Mouse (Mus musculus): ENCODE results near the gene Phf23. TPM values are rescaled to one million over a fixed set of nuclear protein-coding genes. Genes with fewer than 3 reads are reported as not detected.

The Phf23 gene
- polyA plus RNA-seq, 1 experiment from 2014 or later, result 96.2 TPM

- H3K27me3 ChIP-seq (ENCODE audit: poor library complexity, severe bottlenecking), result no peaks in the 10 kb centered on the region
- peak overlapping the region; percentile 99 for H3K4me3 ChIP-seq
- under 1% methylated on average over 39 of the region's 60 CpGs for WGBS
- no peaks in the 10 kb centered on the region for H3K9me3 ChIP-seq
- H3K36me3 ChIP-seq (replicated peaks), result peaks cover 66% of the 10 kb centered on the region
- peaks cover 38% of the 10 kb centered on the region for H3K4me1 ChIP-seq
- peak; percentile 99 for DNase-seq (ENCODE audit: extremely low spot score, low spot score)
- peak overlapping the region; percentile 99 for H3K27ac ChIP-seq
Observed at GRCm38 (mm10) chr11:69980196-69981140, 15.1 kb upstream of the Phf23 start.

DNA sequence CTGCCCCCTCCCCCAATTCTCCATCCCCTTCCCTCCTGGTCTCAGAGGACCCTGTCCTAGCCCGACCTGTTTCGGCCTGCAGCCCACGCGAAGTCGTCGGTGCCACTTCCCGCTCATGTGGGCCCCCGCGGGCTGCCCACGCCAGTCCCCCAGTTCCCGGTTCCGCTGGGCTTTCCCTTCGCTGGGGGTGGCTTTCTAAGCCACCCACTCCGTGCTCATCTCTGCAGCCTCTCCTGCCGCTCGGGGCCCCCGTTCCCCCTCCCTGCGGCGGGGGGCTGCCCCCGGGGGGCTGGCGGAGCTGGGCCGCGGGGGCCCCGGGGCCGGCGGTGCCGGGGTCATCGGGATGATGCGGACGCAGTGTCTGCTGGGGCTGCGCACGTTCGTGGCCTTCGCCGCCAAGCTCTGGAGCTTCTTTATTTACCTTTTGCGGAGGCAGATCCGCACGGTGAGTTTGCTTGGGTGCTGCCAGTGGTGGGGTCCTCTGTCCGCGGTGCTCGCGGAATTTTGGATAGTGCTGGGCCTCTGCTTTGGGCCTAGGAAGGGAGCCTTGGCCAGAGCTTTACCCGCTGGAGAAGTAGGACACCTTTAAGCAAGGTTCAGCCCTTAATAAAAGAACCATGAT lies 14.3 kb upstream of the Phf23 start, which contains the start of gene Ctdnep1:
Gene Ctdnep1 (plus strand): TSS at position 16 of the 622 bp plus-strand sequence.
- Histone ChIP-seq H3K27me3 (ENCODE audit: poor library complexity, severe bottlenecking) (no peaks in the 10 kb centered on the region), H3K9me3 (no peaks in the 10 kb centered on the region), H3K36me3 (replicated peaks) (peaks cover 64% of the 10 kb centered on the region), H3K27ac (peak within 1 kb of the TSS; percentile 99), H3K4me1 (peaks cover 38% of the 10 kb centered on the region), H3K4me3 (peak within 1 kb of the TSS; percentile 99)
- DNase-seq (ENCODE audit: extremely low spot score, low spot score), result peak; percentile 44
- WGBS, result under 1% methylated on average over 43 of the region's 43 CpGs

GRCm38 (mm10) chr11:69982225-69982624 lies 13.4 kb upstream of the Phf23 start, which contains the start of gene Elp5:
Gene Elp5 (minus strand): TSS chr11:69982517.
- peak within 1 kb of the TSS; percentile 99 for H3K27ac ChIP-seq
- H3K36me3 ChIP-seq (replicated peaks), result peaks cover 64% of the 10 kb centered on the region
- H3K9me3 ChIP-seq, result no peaks in the 10 kb centered on the region
- peaks cover 38% of the 10 kb centered on the region for H3K4me1 ChIP-seq
- 67% methylated on average over 8 of the region's 8 CpGs for WGBS
- peak within 1 kb of the TSS; percentile 99 for H3K4me3 ChIP-seq
- H3K27me3 ChIP-seq (ENCODE audit: poor library complexity, severe bottlenecking), result no peaks in the 10 kb centered on the region
- no peak for DNase-seq (ENCODE audit: extremely low spot score, low spot score)

- peaks cover 38% of the 10 kb centered on the region for H3K4me1 ChIP-seq
- DNase-seq (ENCODE audit: extremely low spot score, low spot score), result no peak
- 50% methylated on average over 5 of the region's 5 CpGs for WGBS
- H3K36me3 ChIP-seq (replicated peaks), result peaks cover 64% of the 10 kb centered on the region
- H3K27me3 ChIP-seq (ENCODE audit: poor library complexity, severe bottlenecking), result no peaks in the 10 kb centered on the region
- H3K9me3 ChIP-seq, result no peaks in the 10 kb centered on the region
- peak overlapping the region; percentile 99 for H3K27ac ChIP-seq
- H3K4me3 ChIP-seq, result peak overlapping the region; percentile 99
Observed at GRCm38 (mm10) chr11:69982877-69983276, 12.7 kb upstream of the Phf23 start.

DNA sequence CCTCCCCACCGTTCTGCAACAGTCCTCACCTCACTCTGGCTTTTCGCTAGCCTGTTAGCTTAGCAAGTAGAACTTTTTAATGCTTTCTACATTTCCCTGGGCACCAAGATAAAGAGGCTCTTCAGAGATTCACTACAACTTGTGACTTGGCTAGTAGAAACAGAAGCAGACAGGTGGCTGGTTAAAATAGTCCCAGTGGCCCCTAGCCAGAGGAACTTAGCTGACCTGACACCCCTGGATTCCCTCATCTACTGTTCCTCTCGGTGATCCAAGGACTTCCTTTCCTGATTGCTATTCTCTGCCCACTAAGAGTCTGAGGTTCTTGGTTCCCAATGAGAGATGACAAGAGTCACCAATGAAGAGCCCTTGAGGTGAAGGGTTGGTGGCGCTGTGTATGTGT lies 12.2 kb upstream of the Phf23 start:
- DNase-seq (ENCODE audit: extremely low spot score, low spot score), result no peak
- Histone ChIP-seq H3K4me1 (peaks cover 38% of the 10 kb centered on the region), H3K27ac (peak overlapping the region; percentile 99; the same call in 1 of the 2 replicates), H3K9me3 (no peaks in the 10 kb centered on the region), H3K27me3 (ENCODE audit: poor library complexity, severe bottlenecking) (no peaks in the 10 kb centered on the region), H3K36me3 (replicated peaks) (peaks cover 64% of the 10 kb centered on the region), H3K4me3 (peak overlapping the region; percentile 99)
- WGBS, result 84% methylated on average over 4 of the region's 4 CpGs

DNA sequence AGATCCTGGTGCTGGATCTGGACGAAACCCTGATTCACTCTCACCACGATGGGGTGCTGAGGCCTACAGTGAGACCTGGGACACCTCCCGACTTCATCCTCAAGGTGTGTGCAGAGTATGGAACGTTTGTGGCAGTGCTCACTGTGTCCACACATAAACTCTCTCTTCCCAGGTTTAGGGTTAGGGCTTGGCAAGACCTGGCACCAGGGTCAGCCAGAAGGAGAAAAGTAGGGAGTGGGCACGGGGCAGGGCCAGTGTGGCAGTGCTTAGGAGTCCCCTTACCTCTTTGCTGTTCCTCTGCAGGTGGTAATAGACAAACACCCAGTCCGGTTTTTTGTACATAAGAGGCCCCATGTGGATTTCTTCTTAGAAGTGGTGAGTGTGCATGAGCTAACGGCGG lies 11.1 kb upstream of the Phf23 start:
- Histone ChIP-seq H3K36me3 (replicated peaks) (peaks cover 69% of the 10 kb centered on the region), H3K9me3 (no peaks in the 10 kb centered on the region), H3K27ac (no peak overlapping the region), H3K4me1 (peaks cover 29% of the 10 kb centered on the region), H3K4me3 (no peak overlapping the region), H3K27me3 (ENCODE audit: poor library complexity, severe bottlenecking) (no peaks in the 10 kb centered on the region)
- DNase-seq (ENCODE audit: extremely low spot score, low spot score), result no peak
- WGBS, result 93% methylated on average over 8 of the region's 8 CpGs

- H3K4me1 ChIP-seq, result peaks cover 25% of the 10 kb centered on the region
- peaks cover 72% of the 10 kb centered on the region for H3K36me3 ChIP-seq (replicated peaks)
- no peaks in the 10 kb centered on the region for H3K9me3 ChIP-seq
- H3K4me3 ChIP-seq, result peak overlapping the region; percentile 85; the same call in 1 of the 2 replicates
- no peak overlapping the region; the same call in 1 of the 2 replicates for H3K27ac ChIP-seq
- no peak for DNase-seq (ENCODE audit: extremely low spot score, low spot score)
- WGBS, result 93% methylated on average over 8 of the region's 8 CpGs
- no peaks in the 10 kb centered on the region for H3K27me3 ChIP-seq (ENCODE audit: poor library complexity, severe bottlenecking)
Observed at GRCm38 (mm10) chr11:69989949-69990348, 5.6 kb upstream of the Phf23 start.

GRCm38 (mm10) chr11:69990850-69991691 lies 4.5 kb upstream of the Phf23 start, which contains the start of gene Gabarap:
Gene Gabarap (plus strand): TSS chr11:69991143.
- Histone ChIP-seq H3K27me3 (ENCODE audit: poor library complexity, severe bottlenecking) (no peaks in the 10 kb centered on the region), H3K9me3 (no peaks in the 10 kb centered on the region), H3K4me3 (peak within 1 kb of the TSS; percentile 85), H3K36me3 (replicated peaks) (peaks cover 62% of the 10 kb centered on the region), H3K4me1 (peaks cover 27% of the 10 kb centered on the region), H3K27ac (peak within 1 kb of the TSS; percentile 93)
- peak; percentile 95 for DNase-seq (ENCODE audit: extremely low spot score, low spot score)
- WGBS, result under 1% methylated on average over 40 of the region's 40 CpGs

DNA sequence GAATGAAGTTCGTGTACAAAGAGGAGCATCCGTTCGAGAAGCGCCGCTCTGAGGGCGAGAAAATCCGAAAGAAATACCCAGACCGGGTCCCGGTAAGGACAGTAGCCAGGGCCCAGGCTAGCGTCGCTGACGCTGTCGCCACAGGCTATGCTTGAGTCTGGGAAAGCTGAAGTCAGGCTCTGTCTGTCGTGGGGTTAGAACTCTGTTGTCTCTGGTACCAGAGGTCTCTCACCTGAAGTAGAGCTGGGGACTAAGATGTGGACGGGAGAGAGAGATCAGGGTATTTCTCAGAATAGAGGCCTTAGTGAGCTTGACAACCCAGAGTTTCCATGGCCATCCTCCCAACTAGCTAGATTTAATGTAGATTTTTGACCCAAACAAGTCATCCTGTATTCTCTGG lies 3.9 kb upstream of the Phf23 start:
- Histone ChIP-seq H3K36me3 (replicated peaks) (peaks cover 56% of the 10 kb centered on the region), H3K4me1 (peaks cover 27% of the 10 kb centered on the region), H3K27ac (peak overlapping the region; percentile 93), H3K27me3 (ENCODE audit: poor library complexity, severe bottlenecking) (no peaks in the 10 kb centered on the region), H3K9me3 (no peaks in the 10 kb centered on the region), H3K4me3 (peak overlapping the region; percentile 85)
- WGBS, result under 1% methylated on average over 15 of the region's 15 CpGs
- DNase-seq (ENCODE audit: extremely low spot score, low spot score), result no peak

- Histone ChIP-seq H3K4me3 (peak overlapping the region; percentile 85), H3K27me3 (ENCODE audit: poor library complexity, severe bottlenecking) (no peaks in the 10 kb centered on the region), H3K9me3 (no peaks in the 10 kb centered on the region), H3K4me1 (peaks cover 30% of the 10 kb centered on the region), H3K27ac (no peak overlapping the region), H3K36me3 (replicated peaks) (peaks cover 49% of the 10 kb centered on the region)
- DNase-seq (ENCODE audit: extremely low spot score, low spot score), result no peak
- 84% methylated on average over 10 of the region's 10 CpGs for WGBS
Observed at GRCm38 (mm10) chr11:69992396-69992795, 3.2 kb upstream of the Phf23 start.

DNA sequence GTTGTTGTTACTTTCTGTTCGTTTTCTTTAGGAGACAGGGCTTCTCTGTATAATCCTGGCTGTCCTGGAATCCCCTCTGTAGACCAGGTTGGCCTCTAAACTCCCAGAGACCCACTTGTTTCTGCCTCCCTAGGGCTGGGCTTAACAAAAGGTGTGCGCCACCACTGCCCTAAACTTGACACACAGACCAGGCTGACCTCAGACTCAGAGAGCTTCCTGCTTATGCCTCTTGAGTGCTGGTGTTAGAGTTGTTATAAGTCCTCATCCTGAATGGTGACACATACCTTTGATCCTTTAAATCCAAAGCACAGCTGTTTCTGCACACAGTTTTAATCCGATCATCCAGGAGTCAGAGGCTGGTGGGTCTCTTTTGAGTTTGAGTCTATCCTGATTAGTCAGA lies 2.6 kb upstream of the Phf23 start:
- peaks cover 36% of the 10 kb centered on the region for H3K4me1 ChIP-seq
- peaks cover 48% of the 10 kb centered on the region for H3K36me3 ChIP-seq (replicated peaks)
- no peaks in the 10 kb centered on the region for H3K9me3 ChIP-seq
- peak overlapping the region; percentile 85; the same call in 1 of the 2 replicates for H3K4me3 ChIP-seq
- no peaks in the 10 kb centered on the region for H3K27me3 ChIP-seq (ENCODE audit: poor library complexity, severe bottlenecking)
- H3K27ac ChIP-seq, result no peak overlapping the region
- 89% methylated on average over 3 of the region's 3 CpGs for WGBS
- DNase-seq (ENCODE audit: extremely low spot score, low spot score), result no peak

Data from forebrain, embryonic 10.5 days (tissue).